Mouse (Mus musculus): Measurements from ENCODE around the gene Atp6v0c. TPM values are rescaled to one million over a fixed set of nuclear protein-coding genes. Genes with fewer than 3 reads are reported as not detected.

Gene Atp6v0c
- polyA plus RNA-seq (2012; rRNA removed) = 549 and 948 TPM in 2 replicates

DNA sequence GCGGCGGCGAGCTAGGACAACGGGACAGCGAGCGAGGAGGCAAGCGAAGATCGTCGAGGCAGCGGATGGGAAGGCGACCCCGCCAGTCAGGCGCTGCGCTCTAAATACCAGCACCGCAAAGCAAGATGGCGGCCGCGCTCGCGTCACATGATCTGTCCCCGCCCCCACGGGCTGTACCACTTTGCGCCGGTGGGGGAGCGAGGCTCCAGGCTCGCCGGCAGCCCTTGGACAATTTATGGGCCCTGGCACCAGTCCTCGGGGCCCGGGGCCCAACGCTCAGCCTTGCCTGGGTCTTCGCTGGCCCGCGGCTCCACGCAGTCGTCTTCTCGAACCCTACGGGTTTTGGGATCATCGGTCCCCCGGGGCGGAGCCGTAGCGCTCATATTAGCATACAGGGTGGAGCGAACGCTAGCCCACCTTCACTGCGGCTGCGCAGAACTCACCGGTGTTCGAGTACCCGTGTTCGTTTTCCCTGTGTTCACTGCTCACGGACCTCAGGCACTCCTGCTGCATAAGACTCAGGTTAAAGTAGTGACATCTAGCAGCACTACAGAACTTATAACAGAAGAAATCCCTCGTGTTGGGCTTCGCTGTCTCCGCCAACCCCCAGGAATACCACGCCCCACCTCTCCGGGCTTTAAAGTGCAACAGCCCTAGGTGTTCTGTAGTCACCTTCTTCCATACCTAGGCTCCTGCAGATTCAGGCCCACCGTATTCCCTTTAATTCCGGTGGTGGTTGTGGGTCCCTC, at the start of gene Atp6v0c:
Atp6v0c (minus strand) TSS at position 386 of the 749 bp plus-strand sequence.
- H3K27ac ChIP-seq (ENCODE audit: insufficient read depth, low read depth, low read length) = peak within 1 kb of the TSS; percentile 99
- under 1% methylated on average over 58 of the region's 58 CpGs for WGBS
- H3K36me3 ChIP-seq (ENCODE audit: control insufficient read depth, insufficient read depth, low read length) = peaks cover 13% of the 10 kb centered on the region
- peak within 1 kb of the TSS; percentile 86 for H3K4me3 ChIP-seq (ENCODE audit: low read depth, low read length)
- H3K4me1 ChIP-seq (ENCODE audit: control insufficient read depth, insufficient read depth, insufficient read length, low read length) = peaks cover 11% of the 10 kb centered on the region
- H3K27me3 ChIP-seq (ENCODE audit: control insufficient read depth, insufficient read depth, low read length) = no peaks in the 10 kb centered on the region
- TF ChIP-seq CTCF (IDR thresholded peaks at IDR 0.05; ENCODE audit: extremely low read depth, insufficient read length, insufficient replicate concordance, low read depth, low read length) (no peak), POLR2A (IDR thresholded peaks at IDR 0.05; ENCODE audit: low read depth, low read length) (peak; percentile 76; the same call in 1 of the 2 replicates)

DNA sequence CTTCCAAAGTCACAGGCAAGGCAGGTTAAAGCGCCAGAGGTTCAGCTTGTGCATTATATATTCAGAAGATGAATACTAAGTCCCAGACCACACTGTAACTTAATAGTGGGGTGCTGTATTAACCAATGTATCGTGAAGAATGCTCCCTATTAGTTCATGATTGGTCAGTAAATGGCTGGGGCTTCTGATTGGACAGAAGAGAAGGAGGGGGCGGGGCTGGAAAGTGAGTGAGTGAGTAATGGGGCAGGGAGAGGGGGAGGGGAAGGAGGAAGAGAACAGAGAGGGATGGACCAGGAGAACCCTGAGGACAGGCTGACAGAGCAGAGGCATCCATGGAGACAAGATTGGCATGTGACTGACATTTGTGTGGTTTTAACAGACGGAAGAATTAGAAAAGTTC, 47.3 kb upstream of the Atp6v0c start:
- Histone ChIP-seq H3K27me3 (ENCODE audit: control insufficient read depth, insufficient read depth, low read length) (no peaks in the 10 kb centered on the region), H3K4me3 (ENCODE audit: low read depth, low read length) (no peak overlapping the region), H3K4me1 (ENCODE audit: control insufficient read depth, insufficient read depth, insufficient read length, low read length) (peaks cover 18% of the 10 kb centered on the region), H3K27ac (ENCODE audit: insufficient read depth, low read depth, low read length) (no peak overlapping the region), H3K36me3 (ENCODE audit: control insufficient read depth, insufficient read depth, low read length) (peaks cover 7% of the 10 kb centered on the region)
- WGBS = 85% methylated on average over 4 of the region's 4 CpGs
- TF ChIP-seq CTCF (IDR thresholded peaks at IDR 0.05; ENCODE audit: extremely low read depth, insufficient read length, insufficient replicate concordance, low read depth, low read length) (no peak), POLR2A (IDR thresholded peaks at IDR 0.05; ENCODE audit: low read depth, low read length) (no peak)

DNA sequence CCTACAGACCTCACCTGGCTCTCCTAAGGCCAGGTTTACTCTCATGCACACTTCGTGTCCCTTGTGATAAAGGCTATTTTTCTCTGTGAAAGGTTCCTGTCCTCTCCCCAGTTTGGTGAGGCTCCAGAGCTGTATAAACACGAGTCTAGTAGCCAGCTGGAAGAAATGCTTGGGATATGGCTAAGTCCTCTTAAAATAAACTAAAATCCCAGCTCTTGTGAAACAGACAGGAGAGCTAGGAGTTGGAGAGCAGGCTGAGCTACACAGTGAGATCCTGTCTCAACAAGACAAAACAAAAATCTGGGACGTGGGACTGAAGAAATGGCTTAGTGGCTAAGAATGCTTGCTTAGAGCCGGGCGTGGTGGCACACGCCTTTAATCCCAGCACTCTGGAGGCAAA, 43.7 kb upstream of the Atp6v0c start:
- Histone ChIP-seq H3K4me3 (ENCODE audit: low read depth, low read length) (no peak overlapping the region), H3K36me3 (ENCODE audit: control insufficient read depth, insufficient read depth, low read length) (peaks cover 7% of the 10 kb centered on the region), H3K4me1 (ENCODE audit: control insufficient read depth, insufficient read depth, insufficient read length, low read length) (peaks cover 23% of the 10 kb centered on the region), H3K27ac (ENCODE audit: insufficient read depth, low read depth, low read length) (peak overlapping the region; percentile 23; the same call in 1 of the 2 replicates), H3K27me3 (ENCODE audit: control insufficient read depth, insufficient read depth, low read length) (peaks cover 15% of the 10 kb centered on the region)
- TF ChIP-seq CTCF (IDR thresholded peaks at IDR 0.05; ENCODE audit: extremely low read depth, insufficient read length, insufficient replicate concordance, low read depth, low read length) = no peak
- TF ChIP-seq POLR2A (IDR thresholded peaks at IDR 0.05; ENCODE audit: low read depth, low read length) = no peak
- 61% methylated on average over 6 of the region's 6 CpGs for WGBS

DNA sequence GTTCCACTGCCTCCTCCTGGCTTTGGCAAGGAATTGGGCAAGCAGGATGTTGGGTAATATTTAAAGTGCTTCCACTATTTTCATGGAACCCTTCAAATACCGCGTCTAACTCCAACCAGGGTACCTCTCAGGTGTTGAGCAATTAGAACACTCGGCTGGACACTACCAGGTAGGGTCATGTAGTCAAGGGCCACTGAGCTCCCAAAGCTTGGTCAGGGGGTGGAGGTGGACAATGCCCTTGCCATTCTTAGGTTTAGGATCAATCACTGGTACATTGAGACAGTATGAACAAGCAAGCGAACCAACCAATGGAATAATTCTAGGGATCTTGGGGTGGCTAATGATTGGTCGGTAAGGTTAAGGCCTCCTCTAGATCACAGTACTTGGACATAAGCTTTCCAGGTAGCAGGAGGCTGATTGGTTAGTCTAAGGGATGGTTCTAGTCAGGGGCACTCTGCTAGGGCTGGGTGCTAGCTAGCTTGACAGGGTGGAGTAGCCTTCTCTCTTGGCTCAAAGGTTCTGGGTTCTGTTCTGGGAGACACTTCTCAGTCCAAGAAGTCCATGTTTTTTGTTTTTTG, 43.0 kb upstream of the Atp6v0c start:
- Histone ChIP-seq H3K27ac (ENCODE audit: insufficient read depth, low read depth, low read length) (0 out of 2 replicates have a peak overlapping the region, but pooled peaks have one; percentile 23), H3K27me3 (ENCODE audit: control insufficient read depth, insufficient read depth, low read length) (peaks cover 15% of the 10 kb centered on the region), H3K4me1 (ENCODE audit: control insufficient read depth, insufficient read depth, insufficient read length, low read length) (peaks cover 23% of the 10 kb centered on the region), H3K36me3 (ENCODE audit: control insufficient read depth, insufficient read depth, low read length) (peaks cover 7% of the 10 kb centered on the region), H3K4me3 (ENCODE audit: low read depth, low read length) (no peak overlapping the region)
- WGBS = 56% methylated on average over 5 of the region's 5 CpGs
- TF ChIP-seq CTCF (IDR thresholded peaks at IDR 0.05; ENCODE audit: extremely low read depth, insufficient read length, insufficient replicate concordance, low read depth, low read length) (no peak), POLR2A (IDR thresholded peaks at IDR 0.05; ENCODE audit: low read depth, low read length) (no peak)

DNA sequence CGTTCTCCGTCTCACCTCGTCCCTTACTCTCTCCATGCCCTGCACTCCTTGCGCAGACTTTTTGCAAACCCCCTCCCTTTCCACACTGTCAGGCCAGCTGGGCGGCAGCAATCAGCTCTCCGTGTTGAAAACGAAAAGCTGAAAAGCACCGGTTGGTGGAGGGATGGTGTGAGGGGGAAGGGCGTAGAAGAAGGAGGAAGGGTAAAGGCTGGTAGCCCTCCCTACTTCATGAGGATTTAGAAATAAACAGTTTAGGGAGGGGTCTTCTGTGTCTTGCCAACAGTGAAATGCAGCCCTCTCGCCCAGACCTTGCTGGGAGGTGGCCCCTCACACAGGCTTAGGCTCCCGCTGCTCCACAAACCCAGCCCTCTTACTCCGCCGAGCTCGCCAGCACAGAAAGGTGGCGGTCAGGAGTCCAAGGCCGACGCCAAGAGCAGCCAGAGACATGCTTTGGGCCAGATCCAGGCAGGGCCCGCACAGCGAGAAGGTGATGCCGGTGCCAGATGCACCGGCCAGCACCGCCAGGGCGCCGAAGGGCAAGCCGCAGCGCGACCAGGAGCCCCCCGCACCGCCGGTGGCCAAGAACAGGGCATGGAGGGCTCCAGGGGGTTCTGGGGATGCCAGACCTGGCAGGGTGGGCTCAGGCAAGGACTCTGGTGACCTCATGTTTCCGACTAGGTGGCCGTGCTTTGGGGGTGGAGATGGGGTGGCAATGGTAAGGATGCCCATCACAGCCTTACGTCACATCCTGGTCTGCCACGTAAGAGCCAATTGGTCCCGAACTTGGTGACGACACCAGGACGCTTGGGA, 42.3 kb upstream of the Atp6v0c start:
- 15% methylated on average over 37 of the region's 37 CpGs for WGBS
- H3K27me3 ChIP-seq (ENCODE audit: control insufficient read depth, insufficient read depth, low read length) = peaks cover 19% of the 10 kb centered on the region
- peaks cover 23% of the 10 kb centered on the region for H3K4me1 ChIP-seq (ENCODE audit: control insufficient read depth, insufficient read depth, insufficient read length, low read length)
- H3K36me3 ChIP-seq (ENCODE audit: control insufficient read depth, insufficient read depth, low read length) = peaks cover 7% of the 10 kb centered on the region
- H3K4me3 ChIP-seq (ENCODE audit: low read depth, low read length) = peak overlapping the region; percentile 40
- no peak for TF ChIP-seq POLR2A (IDR thresholded peaks at IDR 0.05; ENCODE audit: low read depth, low read length)
- TF ChIP-seq CTCF (IDR thresholded peaks at IDR 0.05; ENCODE audit: extremely low read depth, insufficient read length, insufficient replicate concordance, low read depth, low read length) = no peak
- H3K27ac ChIP-seq (ENCODE audit: insufficient read depth, low read depth, low read length) = no peak overlapping the region

DNA sequence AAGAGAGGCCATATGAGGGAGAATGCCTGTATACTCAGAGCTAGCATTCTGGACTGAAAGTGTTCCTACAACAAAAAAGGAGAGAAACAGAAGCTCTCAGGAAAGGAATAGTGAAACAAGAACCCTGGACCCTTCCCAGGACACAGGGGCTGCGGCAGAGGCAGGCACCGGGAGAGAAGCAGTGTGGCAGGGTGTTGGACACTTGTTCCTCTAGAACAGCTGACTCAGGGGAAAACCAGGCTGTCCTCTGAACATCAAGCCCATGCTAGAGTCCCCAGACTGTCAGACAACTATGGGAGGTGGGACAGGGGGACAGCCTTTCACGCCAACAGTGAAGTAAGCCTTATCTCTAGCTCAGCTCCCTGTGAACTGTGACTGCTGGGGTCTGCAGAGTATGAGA, 41.1 kb upstream of the Atp6v0c start:
- peaks cover 23% of the 10 kb centered on the region for H3K27me3 ChIP-seq (ENCODE audit: control insufficient read depth, insufficient read depth, low read length)
- TF ChIP-seq CTCF (IDR thresholded peaks at IDR 0.05; ENCODE audit: extremely low read depth, insufficient read length, insufficient replicate concordance, low read depth, low read length) (no peak), POLR2A (IDR thresholded peaks at IDR 0.05; ENCODE audit: low read depth, low read length) (no peak)
- H3K36me3 ChIP-seq (ENCODE audit: control insufficient read depth, insufficient read depth, low read length) = peaks cover 4% of the 10 kb centered on the region
- peaks cover 34% of the 10 kb centered on the region for H3K4me1 ChIP-seq (ENCODE audit: control insufficient read depth, insufficient read depth, insufficient read length, low read length)
- WGBS = 90% methylated on average over 3 of the region's 3 CpGs
- no peak overlapping the region for H3K27ac ChIP-seq (ENCODE audit: insufficient read depth, low read depth, low read length)
- H3K4me3 ChIP-seq (ENCODE audit: low read depth, low read length) = no peak overlapping the region

DNA sequence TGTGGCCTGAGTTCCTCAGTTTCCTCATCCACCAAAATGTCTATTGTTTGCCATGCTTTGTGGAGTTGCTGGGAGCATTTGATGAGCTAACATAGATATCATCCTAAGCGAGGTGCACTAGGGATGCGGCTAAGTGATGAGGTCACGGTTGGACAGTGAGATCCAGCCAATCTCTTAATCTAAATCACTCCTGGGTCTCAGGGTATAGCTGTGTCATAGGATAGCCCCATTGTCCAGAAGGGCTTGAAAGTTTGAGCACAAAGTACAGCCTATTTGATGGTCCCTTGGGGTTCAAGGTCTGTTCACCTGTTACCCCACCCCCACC, 40.4 kb upstream of the Atp6v0c start:
- Histone ChIP-seq H3K4me3 (ENCODE audit: low read depth, low read length) (no peak overlapping the region), H3K4me1 (ENCODE audit: control insufficient read depth, insufficient read depth, insufficient read length, low read length) (peaks cover 37% of the 10 kb centered on the region), H3K27ac (ENCODE audit: insufficient read depth, low read depth, low read length) (no peak overlapping the region), H3K27me3 (ENCODE audit: control insufficient read depth, insufficient read depth, low read length) (peaks cover 23% of the 10 kb centered on the region), H3K36me3 (ENCODE audit: control insufficient read depth, insufficient read depth, low read length) (no peaks in the 10 kb centered on the region)
- no peak for TF ChIP-seq CTCF (IDR thresholded peaks at IDR 0.05; ENCODE audit: extremely low read depth, insufficient read length, insufficient replicate concordance, low read depth, low read length)
- no peak for TF ChIP-seq POLR2A (IDR thresholded peaks at IDR 0.05; ENCODE audit: low read depth, low read length)
- WGBS = 88% methylated on average over 3 of the region's 3 CpGs
